Mouse (Mus musculus) cortical plate, adult 2 months (tissue): ENCODE measurements around the gene Slc44a3.

Source experiments
- CTCF ChIP-seq: fragments of 200-500 bp; IDR thresholded peaks from 2 replicates; pipeline ENCODE4 v1.5.1; 2011; ENCODE audit warnings: mild to moderate bottlenecking, control low read depth, low read length; ENCODE audit not compliant: insufficient read depth; ENCODE audit errors: extremely low read depth
- POLR2A ChIP-seq: fragments of 200-500 bp; IDR thresholded peaks from 2 replicates; pipeline ENCODE4 v1.6.1; 2011; ENCODE audit warnings: mild to moderate bottlenecking, low read length, control low read depth; ENCODE audit not compliant: insufficient read depth; ENCODE audit errors: extremely low read depth

GRCm38 (mm10) chr3:121569767-121570166, 37.6 kb upstream of the Slc44a3 start:
- TF ChIP-seq CTCF (no peak), POLR2A (no peak)
